Mouse (Mus musculus): Measurements from ENCODE around the gene Snx29.
"Not testable (repeated sequence)": the region's sequence is repeated elsewhere in the genome, so short reads cannot be mapped to it uniquely, and the experiment has no call there.

The Snx29 gene

DNA sequence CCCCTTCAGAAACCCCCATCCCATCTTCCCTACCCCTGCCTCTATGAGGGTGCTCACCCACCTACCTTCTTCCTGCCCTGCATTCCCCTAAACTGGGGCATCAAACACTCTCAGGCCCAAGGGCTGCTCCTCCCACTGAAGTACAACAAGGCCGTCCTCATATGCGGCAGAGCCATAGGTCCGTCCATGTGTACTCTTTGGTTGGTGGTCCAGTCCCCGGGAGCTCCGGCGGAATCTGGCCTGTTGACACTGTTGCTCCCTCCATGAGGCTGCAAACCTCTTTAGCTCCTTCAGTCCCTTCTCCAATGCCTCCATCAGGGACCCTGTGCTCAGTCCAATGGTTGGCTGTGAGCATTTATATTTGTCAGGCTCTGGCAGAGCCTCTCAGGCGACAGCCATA lies 219.1 kb downstream of the Snx29 start:
- DNase-seq: no peak

- peak; percentile 70 for DNase-seq
Measured at GRCm38 (mm10) chr16:11550043-11550725, 227.5 kb downstream of the Snx29 start.

- no peak for DNase-seq
Measured at GRCm38 (mm10) chr16:11561714-11562113, 239.0 kb downstream of the Snx29 start.

GRCm38 (mm10) chr16:11563846-11564245 lies 241.1 kb downstream of the Snx29 start:
- no peak for DNase-seq

- no peak for DNase-seq
Measured at GRCm38 (mm10) chr16:11565126-11565525, 242.4 kb downstream of the Snx29 start.

GRCm38 (mm10) chr16:11567594-11567993 lies 244.9 kb downstream of the Snx29 start:
- no peak for DNase-seq

GRCm38 (mm10) chr16:11568095-11568494 lies 245.4 kb downstream of the Snx29 start:
- DNase-seq: peak; percentile 62

- DNase-seq: no peak
Measured at GRCm38 (mm10) chr16:11568601-11569000, 245.9 kb downstream of the Snx29 start.

DNA sequence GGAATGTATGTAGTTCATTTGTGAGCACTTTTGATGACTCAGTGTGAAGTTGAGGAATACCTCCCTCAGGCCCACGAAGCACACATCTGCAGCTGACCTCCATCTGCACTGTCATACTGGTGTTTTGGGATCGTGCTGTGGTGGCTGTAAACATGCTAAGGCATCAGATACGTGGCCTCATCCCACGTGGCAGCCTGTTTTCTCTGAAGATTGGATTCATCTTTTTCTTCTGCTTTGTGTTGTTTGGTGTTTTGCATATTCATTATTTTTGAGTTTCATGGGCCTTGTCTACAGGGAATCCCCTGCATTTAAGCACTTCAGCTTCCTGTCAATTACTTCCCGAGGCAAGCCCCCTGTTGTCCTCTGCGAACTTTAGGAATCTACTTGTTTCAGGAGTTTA lies 246.4 kb downstream of the Snx29 start:
- DNase-seq: no peak

DNA sequence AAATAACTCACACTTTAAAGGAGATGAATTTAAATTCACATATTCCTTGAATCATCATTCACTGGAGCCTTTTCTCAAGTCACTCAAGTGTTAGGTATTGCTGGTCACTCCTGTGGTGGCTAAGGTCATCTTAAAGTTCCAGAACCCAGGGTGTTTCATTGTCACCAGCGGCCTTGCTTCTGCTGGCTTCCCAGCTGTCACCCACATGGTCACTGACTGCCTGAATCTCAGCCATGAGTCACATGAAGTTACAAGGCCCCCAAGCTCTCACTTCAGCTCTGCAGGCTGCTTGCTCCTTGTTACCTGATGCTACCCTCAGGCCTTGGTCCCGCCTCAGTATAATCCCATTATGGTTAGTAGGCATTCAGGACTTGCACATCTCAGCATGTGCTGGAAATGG lies 247.4 kb downstream of the Snx29 start:
- no peak for DNase-seq

DNA sequence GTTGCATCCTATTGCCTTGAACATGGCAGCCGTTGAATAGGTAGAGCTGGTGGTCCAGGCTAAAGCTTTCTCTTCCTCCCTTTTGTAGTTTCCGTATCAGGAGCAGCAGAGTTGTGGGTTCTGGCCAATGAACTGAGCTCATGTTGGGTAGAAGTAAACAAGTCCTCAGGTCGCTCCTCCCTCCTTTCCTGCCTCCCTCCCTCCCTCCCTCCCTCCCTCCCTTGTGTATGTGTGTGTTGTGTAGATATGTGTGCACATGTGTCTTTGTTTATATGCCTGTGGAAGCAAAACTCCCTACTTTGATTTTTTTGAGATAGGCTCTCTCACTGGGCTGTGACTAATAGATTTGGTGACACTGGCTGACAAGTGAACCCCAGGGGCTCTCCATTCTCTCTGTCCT lies 251.8 kb downstream of the Snx29 start:
- DNase-seq: no peak

- DNase-seq: not testable (repeated sequence)
Measured at GRCm38 (mm10) chr16:11575733-11576132, 253.0 kb downstream of the Snx29 start.

GRCm38 (mm10) chr16:11577541-11578255 lies 255.0 kb downstream of the Snx29 start:
- no peak for DNase-seq

- peak; percentile 45 for DNase-seq
Measured at GRCm38 (mm10) chr16:11579676-11580098, 257.0 kb downstream of the Snx29 start.

DNA sequence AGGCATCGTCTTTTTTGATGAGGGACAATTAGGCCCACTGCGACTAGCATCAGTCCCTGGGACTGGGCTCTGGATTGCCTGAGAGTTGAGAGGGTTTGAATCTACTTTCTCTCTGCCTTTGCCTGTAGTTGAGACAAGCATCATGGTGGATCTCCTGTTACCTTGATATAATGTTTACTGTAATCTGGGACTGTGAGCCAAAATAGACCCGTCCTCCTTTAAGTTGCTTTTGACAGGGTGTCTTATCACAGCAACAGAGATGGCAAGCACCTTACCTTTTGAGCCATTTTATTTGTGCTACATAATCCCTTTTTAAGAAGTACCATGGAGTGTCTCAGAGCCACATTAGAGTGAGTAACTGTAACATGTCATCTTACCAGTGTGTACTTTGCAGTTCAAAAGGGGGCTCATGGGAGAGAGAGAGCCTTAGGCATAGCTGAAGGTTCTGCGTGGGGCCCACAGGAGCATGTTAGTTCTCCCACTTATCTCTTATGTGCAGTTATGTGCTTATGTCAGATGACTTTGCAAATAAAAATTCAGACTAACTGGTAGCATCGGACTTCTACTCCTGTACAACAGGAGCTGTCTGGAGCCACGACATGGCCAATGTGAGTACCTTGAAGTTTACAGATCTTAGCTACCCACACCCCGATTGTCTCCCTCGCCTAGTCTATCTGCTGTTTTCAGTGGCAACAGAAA lies 261.4 kb downstream of the Snx29 start:
- no peak for DNase-seq

DNA sequence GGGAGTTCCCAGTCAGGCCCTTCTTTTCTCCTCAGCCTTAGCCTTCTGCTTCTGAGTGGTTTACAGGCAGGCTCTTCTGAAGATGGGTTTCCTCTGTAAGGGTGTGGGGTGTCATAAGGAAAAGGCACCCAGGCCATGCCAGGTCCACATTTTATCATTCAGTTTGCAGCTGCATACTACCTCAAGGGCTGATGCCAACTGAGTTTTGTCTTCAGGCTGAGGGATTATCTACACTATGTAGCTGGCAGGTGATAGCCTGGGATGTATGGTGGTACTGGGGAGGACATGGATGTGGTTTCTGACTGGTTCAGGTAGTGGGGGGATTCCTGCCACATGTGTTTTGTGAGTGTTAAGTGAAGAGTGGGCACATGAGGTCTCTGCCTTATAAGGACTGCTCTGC lies 266.0 kb downstream of the Snx29 start:
- no peak for DNase-seq

DNA sequence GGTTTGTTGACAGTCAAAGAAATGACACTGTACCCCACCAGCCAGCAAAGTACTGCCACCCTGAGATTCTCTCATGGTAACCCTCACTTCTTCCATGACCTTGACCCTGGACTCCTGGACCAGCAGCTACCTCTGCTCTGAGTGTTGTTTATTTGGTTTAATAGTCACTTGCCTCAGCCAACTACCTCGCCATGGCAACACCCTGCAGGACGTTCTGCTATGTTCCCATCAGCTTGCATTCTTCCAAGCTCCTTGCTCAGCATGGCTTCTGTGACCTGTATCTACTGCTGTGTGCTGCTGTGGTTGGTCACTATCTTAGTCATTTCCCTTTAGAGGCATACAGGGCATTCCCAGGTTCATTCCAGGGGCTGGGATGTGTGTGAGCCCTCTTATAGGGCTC lies 266.6 kb downstream of the Snx29 start:
- DNase-seq: no peak

DNA sequence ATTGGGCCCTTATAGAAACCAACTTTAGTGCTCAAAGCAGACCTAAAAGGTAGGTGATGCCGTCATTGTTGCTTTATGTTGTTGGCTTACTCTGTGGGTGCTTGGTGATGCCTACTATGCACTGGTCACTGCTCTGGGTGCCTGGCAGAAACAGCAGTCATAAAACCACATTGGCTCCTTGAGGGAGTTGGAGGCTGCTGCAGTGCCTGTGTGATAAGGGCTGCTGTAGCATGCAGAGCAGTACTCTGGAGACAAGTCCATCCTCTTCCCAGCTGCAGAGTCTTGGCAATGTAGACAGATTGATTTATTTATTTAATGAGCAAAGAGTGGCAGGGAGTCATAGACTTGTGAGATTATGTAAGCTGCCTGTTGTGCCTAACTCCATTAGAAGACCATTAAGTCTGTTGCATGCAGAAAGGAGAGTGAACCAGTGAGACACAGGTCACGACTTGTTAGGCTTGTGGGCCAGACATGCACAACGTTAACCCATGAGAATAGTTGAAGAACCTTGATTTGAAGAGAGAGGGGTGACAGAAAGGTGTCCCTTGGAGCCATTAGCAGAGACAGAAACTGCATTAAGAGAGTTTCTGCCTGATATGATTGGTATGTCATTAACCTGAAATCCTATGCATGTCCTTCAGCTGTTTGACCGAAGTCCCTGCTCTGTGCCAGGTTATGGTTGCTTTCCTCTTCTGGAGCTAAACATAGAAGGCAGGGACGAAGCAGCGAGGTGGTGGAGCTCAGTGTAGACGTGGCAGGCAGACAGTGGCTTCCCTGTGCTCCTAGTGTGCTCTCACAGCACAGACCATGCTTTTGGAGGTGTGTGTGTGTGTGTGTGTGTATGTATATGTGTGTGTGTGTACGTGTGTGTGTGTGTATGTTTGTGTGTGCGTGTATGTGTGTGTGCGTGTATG lies 267.3 kb downstream of the Snx29 start:
- no peak for DNase-seq

DNA sequence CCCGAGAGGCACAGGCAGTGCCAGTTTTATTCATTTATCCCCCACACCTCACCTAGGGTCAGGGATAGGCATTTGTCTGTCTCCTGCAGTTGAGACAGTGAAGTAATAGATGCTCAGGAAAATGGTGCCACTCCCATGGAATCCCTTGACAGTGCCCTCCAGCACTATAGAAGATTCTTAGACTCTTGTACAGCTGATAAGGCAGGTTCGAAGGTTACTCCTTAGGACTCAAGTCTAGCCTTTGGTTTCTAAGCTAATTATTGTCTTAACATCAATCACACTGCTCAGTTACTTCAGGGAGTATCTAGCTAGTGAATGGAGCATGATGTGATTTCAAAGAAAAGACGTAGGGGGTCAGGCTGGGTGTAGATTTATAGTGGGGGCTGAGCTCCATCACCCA lies 273.9 kb downstream of the Snx29 start:
- no peak for DNase-seq

- no peak for DNase-seq
Measured at GRCm38 (mm10) chr16:11597769-11598168, 275.1 kb downstream of the Snx29 start.

- no peak for DNase-seq
Measured at GRCm38 (mm10) chr16:11599523-11599922, 276.8 kb downstream of the Snx29 start.

DNA sequence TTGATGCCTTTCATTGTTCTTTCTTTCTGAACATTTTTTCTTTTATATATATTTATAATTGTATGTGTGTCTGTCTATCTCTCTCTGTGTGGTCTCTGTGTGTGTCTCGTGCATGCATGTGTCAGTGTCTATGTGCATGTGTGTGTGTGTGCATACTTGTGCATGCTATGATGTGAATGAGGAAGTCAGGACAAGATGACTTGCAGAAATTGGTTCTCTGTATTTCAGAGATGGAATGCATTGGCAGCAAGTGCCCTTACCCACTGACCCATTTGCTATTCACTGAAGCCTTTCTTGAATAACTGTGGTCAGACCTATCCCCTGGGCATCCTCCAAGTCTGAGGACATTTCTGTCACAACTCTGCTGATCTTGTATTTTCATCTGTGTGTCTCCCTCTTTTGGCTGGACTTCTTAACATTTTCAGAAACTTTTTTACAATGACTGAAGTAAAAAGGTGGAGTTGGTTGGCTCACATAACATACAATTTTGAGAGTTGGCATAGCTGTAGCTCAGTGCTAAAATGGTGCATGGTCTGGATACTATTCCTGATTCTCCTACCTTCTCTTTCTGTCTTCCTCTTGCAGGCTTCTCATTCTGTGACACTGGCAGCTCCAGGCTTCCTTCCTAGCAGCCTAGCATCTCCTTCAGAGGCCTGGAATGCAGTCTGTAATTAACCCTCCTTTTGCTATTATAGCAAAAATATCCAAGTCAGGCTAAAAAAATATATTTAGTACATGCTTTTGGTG lies 278.8 kb downstream of the Snx29 start:
- DNase-seq: no peak
